Mouse (Mus musculus) hindbrain, embryonic 14.5 days (tissue): ENCODE results near the gene Tmem151b. TPM values are rescaled to one million over a fixed set of nuclear protein-coding genes. Genes with fewer than 3 reads are reported as not detected.

Experiments used
- ATAC-seq: fragments of 200-750 bp; cut with Nextera tagmentation; 2 replicates; pipeline ENCODE4 v1.8.0; 2017; ENCODE audit warnings: moderate number of reproducible peaks, mild to moderate bottlenecking, moderate TSS enrichment, moderate library complexity; ENCODE audit not compliant: low FRiP score
- DNase-seq: peaks from one replicate; pipeline ENCODE4 v3.0.0-alpha.2; 2015; ENCODE audit warnings: low spot score
- H3K27ac ChIP-seq: fragments of 300-500 bp; sonication (generic); 2 replicates; pipeline ENCODE4 v1.5.1; 2014; ENCODE audit warnings: mild to moderate bottlenecking, moderate library complexity
- H3K27me3 ChIP-seq: fragments of 300-500 bp; sonication (generic); 2 replicates; pipeline ENCODE4 v1.6.1; 2014; ENCODE audit warnings: mild to moderate bottlenecking, low read length, mixed read lengths; ENCODE audit not compliant: control insufficient read depth, insufficient read depth
- H3K36me3 ChIP-seq: fragments of 300-500 bp; sonication (generic); replicated peaks from 2 replicates; pipeline ENCODE4 v1.6.1; 2014; ENCODE audit not compliant: control insufficient read depth, insufficient read depth
- H3K4me1 ChIP-seq: fragments of 300-500 bp; sonication (generic); replicated peaks from 2 replicates; pipeline ENCODE4 v1.6.1; 2014; ENCODE audit warnings: antibody characterized with exemption, low read length, mixed read lengths; ENCODE audit not compliant: control insufficient read depth, insufficient read depth
- H3K4me2 ChIP-seq: fragments of 300-500 bp; sonication (generic); replicated peaks from 2 replicates; pipeline ENCODE4 v1.6.1; 2014; ENCODE audit warnings: mild to moderate bottlenecking, moderate library complexity
- H3K4me3 ChIP-seq: fragments of 300-500 bp; sonication (generic); replicated peaks from 2 replicates; pipeline ENCODE4 v1.5.1; 2014; ENCODE audit warnings: mild to moderate bottlenecking, low read length
- H3K9ac ChIP-seq: fragments of 300-500 bp; sonication (generic); 2 replicates; pipeline ENCODE4 v1.6.1; 2014
- H3K9me3 ChIP-seq: fragments of 300-500 bp; sonication (generic); 2 replicates; pipeline ENCODE4 v1.6.1; 2016; ENCODE audit warnings: low read length; ENCODE audit not compliant: control insufficient read depth
- WGBS: fragments of 180-500 bp; shearing (Covaris S2); extraction: QIAGEN DNeasy Blood & Tissue Kit; methylation state at CpG from one replicate; pipeline ENCODE4 v1.1.7; 2014; 5-methylcytosine and 5-hydroxymethylcytosine counted together
- polyA plus RNA-seq: library from polyadenylated mRNA; unstranded; fragments of >200 nt; fragmentation: Nextera tagmentation; extraction: Ambion mirVana; gene quantifications from 2 replicates; pipeline ENCODE4 v1.2.1, GENCODE M21; 2014

Tmem151b gene
- polyA plus RNA-seq, 1 experiment from 2014 or later: 16.8 TPM

DNA sequence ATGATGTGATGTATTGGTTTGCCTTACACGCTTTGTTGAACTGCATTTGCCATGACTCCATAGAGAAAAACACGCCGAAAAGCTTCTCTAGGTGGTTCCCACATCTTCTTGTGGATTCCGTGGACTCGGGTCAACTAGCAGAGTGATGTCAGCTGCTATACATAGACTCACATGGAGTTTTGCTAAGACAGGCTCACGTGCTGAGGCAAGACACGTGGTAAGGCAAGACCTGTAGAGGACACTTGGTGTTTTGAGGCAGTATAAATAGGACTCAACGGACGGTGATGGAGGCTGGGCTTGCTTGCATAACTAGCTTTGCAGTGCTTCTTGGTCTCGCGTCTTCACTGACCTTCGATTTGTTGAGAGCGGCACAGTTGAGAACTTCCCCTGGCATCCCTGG is 51.1 kb downstream of the Tmem151b start:
- no peak overlapping the region for H3K9ac ChIP-seq
- DNase-seq (no peak), ATAC-seq (no peak)
- H3K4me2 ChIP-seq: no peak overlapping the region
- no peaks in the 10 kb centered on the region for H3K4me1 ChIP-seq
- no peaks in the 10 kb centered on the region for H3K36me3 ChIP-seq
- no peaks in the 10 kb centered on the region for H3K9me3 ChIP-seq
- WGBS: 84% methylated on average over 13 of the region's 13 CpGs
- no peak overlapping the region for H3K27ac ChIP-seq
- H3K27me3 ChIP-seq: no peaks in the 10 kb centered on the region
- H3K4me3 ChIP-seq: no peak overlapping the region

DNA sequence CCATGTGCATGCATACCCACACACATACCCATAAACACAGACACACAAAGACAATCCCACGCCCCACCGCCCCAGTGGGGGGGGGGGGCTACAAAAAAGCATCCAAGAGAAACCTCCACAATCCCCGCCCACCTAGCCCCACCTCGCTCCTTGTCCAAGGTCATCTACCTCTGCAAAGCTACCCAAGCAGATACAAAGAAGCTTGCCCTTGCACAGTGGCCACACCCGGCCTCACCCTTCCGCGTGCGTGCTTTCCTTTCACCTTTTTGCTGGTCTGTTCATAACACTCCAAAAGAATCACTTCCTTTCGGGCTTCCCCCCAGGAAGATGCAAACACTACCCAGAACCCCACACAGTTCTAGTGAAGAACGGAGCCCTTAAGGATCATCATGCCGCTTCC is 54.1 kb downstream of the Tmem151b start:
- whole genome bisulfite sequencing: 76% methylated on average over 11 of the region's 11 CpGs
- Histone ChIP-seq H3K4me3 (no peak overlapping the region), H3K9me3 (no peaks in the 10 kb centered on the region), H3K4me2 (no peak overlapping the region), H3K9ac (no peak overlapping the region), H3K27me3 (no peaks in the 10 kb centered on the region), H3K36me3 (no peaks in the 10 kb centered on the region), H3K4me1 (no peaks in the 10 kb centered on the region), H3K27ac (no peak overlapping the region)
- ATAC-seq: no peak
- DNase-seq: no peak

Other genes starting within 250 kb of the Tmem151b start
- 64.7 and 67.0 TPM in 2 replicates for gene Cdc5l, start 115.9 kb downstream of the Tmem151b start, polyA plus RNA-seq
- gene Spats1, start 74.3 kb downstream of the Tmem151b start, polyA plus RNA-seq: 1.5 and 2.2 TPM in 2 replicates
- 15.2 and 15.8 TPM in 2 replicates for gene Aars2, start 42.8 kb downstream of the Tmem151b start, polyA plus RNA-seq
- gene Tcte1, start 26.2 kb downstream of the Tmem151b start, polyA plus RNA-seq: 3.8 TPM in 2 replicates
- gene Nfkbie, start 6.0 kb upstream of the Tmem151b start, polyA plus RNA-seq: 4.3 and 4.7 TPM in 2 replicates
- gene Slc35b2, start 14.2 kb upstream of the Tmem151b start, polyA plus RNA-seq: 83.1 and 84.2 TPM in 2 replicates
- 1,324 and 1,355 TPM in 2 replicates for gene Hsp90ab1, start 23.6 kb upstream of the Tmem151b start, polyA plus RNA-seq
- gene Slc29a1, start 49.9 kb upstream of the Tmem151b start, polyA plus RNA-seq: 41.5 and 42.7 TPM in 2 replicates
- not detected in 2 replicates for gene Mymx, start 52.4 kb upstream of the Tmem151b start, polyA plus RNA-seq
- 2.3 TPM in 1 of 2 replicates, not detected in the other for gene Capn11, start 109.6 kb upstream of the Tmem151b start, polyA plus RNA-seq
- gene Mrpl14, start 136.6 kb upstream of the Tmem151b start, polyA plus RNA-seq: 116 and 132 TPM in 2 replicates
- 114 and 116 TPM in 2 replicates for gene Tmem63b, start 137.2 kb upstream of the Tmem151b start, polyA plus RNA-seq
- not detected in 2 replicates for gene 1600014C23Rik, start 184.2 kb upstream of the Tmem151b start, polyA plus RNA-seq